Mouse (Mus musculus): Measurements from ENCODE around the gene Trim58. TPM values are rescaled to one million over a fixed set of nuclear protein-coding genes. Genes with fewer than 3 reads are reported as not detected.

Gene Trim58
- polyA plus RNA-seq, 1 experiment from 2014 or later, result not detected

DNA sequence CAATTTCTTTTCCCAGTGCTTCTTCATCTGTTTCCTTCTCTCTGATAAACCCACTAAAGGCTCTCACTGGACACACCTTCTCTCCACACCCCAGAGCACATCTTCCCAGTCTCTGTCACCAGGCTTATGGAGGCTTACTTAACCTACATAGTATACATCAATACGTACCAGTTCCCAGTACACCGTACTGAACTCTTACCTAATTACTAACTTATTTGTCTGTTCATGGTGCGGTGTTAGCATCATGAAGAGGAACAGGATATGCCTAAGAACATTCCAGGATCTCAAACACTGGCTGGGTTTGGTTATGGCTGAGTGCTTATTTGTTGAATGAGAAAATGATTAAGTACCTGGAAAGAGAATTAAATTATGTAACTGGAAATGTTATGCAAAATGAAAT lies 14.9 kb downstream of the Trim58 start:
- Histone ChIP-seq H3K4me1 (ENCODE audit: control insufficient read depth in 2 of 2, insufficient read depth in 2 of 2, low read length in 2 of 2) (no peaks in the 10 kb centered on the region), H3K9ac (ENCODE audit: low read length) (no peak overlapping the region), H3K4me2 (ENCODE audit: low read length) (no peak overlapping the region), H3K27me3 (ENCODE audit: control insufficient read depth, insufficient read depth, low read length) (no peaks in the 10 kb centered on the region), H3K4me3 (ENCODE audit: control insufficient read depth in 1 of 2, insufficient read depth in 1 of 2, low read depth in 1 of 2, low read length in 2 of 2) (no peak overlapping the region), H3K36me3 (ENCODE audit: control insufficient read depth, insufficient read depth, low read length) (no peaks in the 10 kb centered on the region), H3K9me3 (ENCODE audit: control insufficient read depth, low read length) (no peaks in the 10 kb centered on the region), H3K27ac (replicated peaks in 1 of 2; ENCODE audit: control insufficient read depth in 1 of 2, insufficient read depth in 1 of 2, low read depth in 2 of 2, low read length in 2 of 2) (no peak overlapping the region)
- WGBS, result 87% methylated on average over 3 of the region's 3 CpGs
- no peak for ATAC-seq (ENCODE audit: insufficient number of reproducible peaks, insufficient read depth, low FRiP score, low read depth)

DNA sequence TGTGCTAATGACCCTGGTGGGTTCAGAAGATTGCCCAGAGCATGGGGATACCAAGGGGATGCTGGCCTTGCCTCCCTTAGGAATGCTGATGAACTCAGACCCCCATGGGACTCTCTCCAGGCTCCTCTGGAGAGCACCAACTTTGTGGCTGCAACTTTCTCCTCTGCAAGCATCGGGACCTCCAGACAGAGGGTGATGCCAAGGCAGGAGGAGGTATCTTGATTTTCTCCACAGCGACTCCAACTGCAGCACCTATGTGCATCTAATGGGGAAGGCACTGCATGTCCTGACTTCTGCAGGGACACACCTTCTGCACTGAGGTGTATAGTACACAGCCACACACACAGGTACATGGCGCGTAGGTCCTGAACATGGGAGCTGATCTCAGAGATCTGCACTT lies 18.3 kb downstream of the Trim58 start, which contains the start of gene Olfr322:
Gene Olfr322 (plus strand): TSS at position 187 of the 400 bp plus-strand sequence.
- H3K4me2 ChIP-seq (ENCODE audit: low read length), result no peak within 1 kb of the TSS
- no peak within 1 kb of the TSS for H3K9ac ChIP-seq (ENCODE audit: low read length)
- 82% methylated on average over 4 of the region's 4 CpGs for WGBS
- H3K27ac ChIP-seq (replicated peaks in 1 of 2; ENCODE audit: control insufficient read depth in 1 of 2, insufficient read depth in 1 of 2, low read depth in 2 of 2, low read length in 2 of 2), result no peak within 1 kb of the TSS
- no peaks in the 10 kb centered on the region for H3K36me3 ChIP-seq (ENCODE audit: control insufficient read depth, insufficient read depth, low read length)
- ATAC-seq (ENCODE audit: insufficient number of reproducible peaks, insufficient read depth, low FRiP score, low read depth), result no peak
- no peaks in the 10 kb centered on the region for H3K27me3 ChIP-seq (ENCODE audit: control insufficient read depth, insufficient read depth, low read length)
- H3K4me1 ChIP-seq (ENCODE audit: control insufficient read depth in 2 of 2, insufficient read depth in 2 of 2, low read length in 2 of 2), result no peaks in the 10 kb centered on the region
- H3K4me3 ChIP-seq (ENCODE audit: control insufficient read depth in 1 of 2, insufficient read depth in 1 of 2, low read depth in 1 of 2, low read length in 2 of 2), result no peak within 1 kb of the TSS
- no peaks in the 10 kb centered on the region for H3K9me3 ChIP-seq (ENCODE audit: control insufficient read depth, low read length)

DNA sequence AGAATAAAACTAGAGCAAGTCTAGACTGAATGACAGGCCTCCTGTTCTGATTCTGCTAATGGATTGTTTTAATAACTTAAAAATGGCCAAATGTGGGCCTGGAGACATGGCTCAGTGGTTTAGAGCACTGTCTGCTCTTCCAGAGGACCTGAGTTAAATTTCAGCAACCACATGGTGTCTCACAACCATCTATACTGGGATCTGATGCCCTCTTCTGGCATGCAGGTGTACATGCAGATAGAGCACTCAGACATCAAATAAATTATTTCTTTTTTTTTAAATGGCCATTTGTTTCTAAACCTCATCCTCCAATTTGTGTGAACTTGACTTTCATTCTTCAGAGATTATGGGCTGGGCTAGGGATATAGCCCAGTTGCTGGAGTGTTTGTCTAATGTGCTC lies 29.0 kb downstream of the Trim58 start:
- no peak overlapping the region for H3K4me2 ChIP-seq (ENCODE audit: low read length)
- no peak overlapping the region for H3K27ac ChIP-seq (replicated peaks in 1 of 2; ENCODE audit: control insufficient read depth in 1 of 2, insufficient read depth in 1 of 2, low read depth in 2 of 2, low read length in 2 of 2)
- H3K9me3 ChIP-seq (ENCODE audit: control insufficient read depth, low read length), result no peaks in the 10 kb centered on the region
- no peak for ATAC-seq (ENCODE audit: insufficient number of reproducible peaks, insufficient read depth, low FRiP score, low read depth)
- no peak overlapping the region for H3K4me3 ChIP-seq (ENCODE audit: control insufficient read depth in 1 of 2, insufficient read depth in 1 of 2, low read depth in 1 of 2, low read length in 2 of 2)
- no peaks in the 10 kb centered on the region for H3K36me3 ChIP-seq (ENCODE audit: control insufficient read depth, insufficient read depth, low read length)
- no peaks in the 10 kb centered on the region for H3K4me1 ChIP-seq (ENCODE audit: control insufficient read depth in 2 of 2, insufficient read depth in 2 of 2, low read length in 2 of 2)
- no peak overlapping the region for H3K9ac ChIP-seq (ENCODE audit: low read length)
- H3K27me3 ChIP-seq (ENCODE audit: control insufficient read depth, insufficient read depth, low read length), result no peaks in the 10 kb centered on the region

DNA sequence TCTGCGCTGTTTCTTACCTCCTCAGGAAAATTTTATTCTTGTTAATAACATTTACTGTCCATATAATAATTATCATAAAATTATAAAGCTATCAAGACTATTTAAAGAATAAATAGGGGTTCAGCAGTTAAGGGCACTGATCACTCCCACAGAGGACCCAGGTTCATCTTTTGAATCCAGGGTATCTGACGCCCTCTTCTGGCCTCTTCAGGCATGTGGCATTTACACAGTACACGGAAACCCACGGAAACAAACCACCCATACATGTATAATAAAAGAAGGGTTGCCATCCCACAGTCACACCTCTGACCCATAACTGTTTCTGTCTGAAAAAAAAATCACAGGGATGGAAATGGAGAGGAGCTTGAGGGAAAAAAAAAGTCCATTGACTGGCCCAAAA lies 31.6 kb downstream of the Trim58 start:
- no peak overlapping the region for H3K4me2 ChIP-seq (ENCODE audit: low read length)
- 54% methylated on average over 4 of the region's 4 CpGs for WGBS

DNA sequence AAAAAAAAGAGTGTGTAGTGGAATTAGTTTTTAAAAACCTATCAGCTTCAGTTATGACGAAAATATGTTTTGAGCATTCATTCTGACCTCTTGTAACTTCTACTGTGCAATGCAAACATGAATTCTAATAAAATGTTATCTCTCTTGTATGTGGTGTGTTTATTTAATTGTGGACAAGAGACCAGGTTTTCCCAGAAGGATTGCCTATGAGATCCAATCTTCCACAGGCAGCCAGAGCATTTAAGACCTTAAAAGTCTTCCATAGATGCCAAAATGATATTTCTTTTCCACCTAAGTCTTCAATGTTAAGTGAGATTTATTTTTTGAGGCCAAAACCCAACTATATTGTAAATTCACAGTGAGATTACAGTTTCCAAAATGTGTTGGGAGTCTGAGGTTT lies 40.5 kb downstream of the Trim58 start, which contains the start of gene Olfr320:
Gene Olfr320 (plus strand): TSS at position 301 of the 400 bp plus-strand sequence.
- Histone ChIP-seq H3K27me3 (ENCODE audit: control insufficient read depth, insufficient read depth, low read length) (no peaks in the 10 kb centered on the region), H3K4me3 (ENCODE audit: control insufficient read depth in 1 of 2, insufficient read depth in 1 of 2, low read depth in 1 of 2, low read length in 2 of 2) (no peak within 1 kb of the TSS), H3K4me1 (ENCODE audit: control insufficient read depth in 2 of 2, insufficient read depth in 2 of 2, low read length in 2 of 2) (no peaks in the 10 kb centered on the region), H3K36me3 (ENCODE audit: control insufficient read depth, insufficient read depth, low read length) (no peaks in the 10 kb centered on the region), H3K9me3 (ENCODE audit: control insufficient read depth, low read length) (no peaks in the 10 kb centered on the region), H3K4me2 (ENCODE audit: low read length) (no peak within 1 kb of the TSS), H3K9ac (ENCODE audit: low read length) (no peak within 1 kb of the TSS), H3K27ac (replicated peaks in 1 of 2; ENCODE audit: control insufficient read depth in 1 of 2, insufficient read depth in 1 of 2, low read depth in 2 of 2, low read length in 2 of 2) (no peak within 1 kb of the TSS)
- WGBS, result 67% methylated on average over 1 of the region's 1 CpGs
- ATAC-seq (ENCODE audit: insufficient number of reproducible peaks, insufficient read depth, low FRiP score, low read depth), result no peak

More for the DNA sequence above, 31.6 kb downstream of the Trim58 start:
- H3K4me1 ChIP-seq (ENCODE audit: control insufficient read depth in 2 of 2, insufficient read depth in 2 of 2, low read length in 2 of 2), result no peaks in the 10 kb centered on the region
- no peak for ATAC-seq (ENCODE audit: insufficient number of reproducible peaks, insufficient read depth, low FRiP score, low read depth)
- no peaks in the 10 kb centered on the region for H3K36me3 ChIP-seq (ENCODE audit: control insufficient read depth, insufficient read depth, low read length)
- no peak overlapping the region for H3K4me3 ChIP-seq (ENCODE audit: control insufficient read depth in 1 of 2, insufficient read depth in 1 of 2, low read depth in 1 of 2, low read length in 2 of 2)
- H3K9me3 ChIP-seq (ENCODE audit: control insufficient read depth, low read length), result no peaks in the 10 kb centered on the region
- no peak overlapping the region for H3K9ac ChIP-seq (ENCODE audit: low read length)
- H3K27ac ChIP-seq (replicated peaks in 1 of 2; ENCODE audit: control insufficient read depth in 1 of 2, insufficient read depth in 1 of 2, low read depth in 2 of 2, low read length in 2 of 2), result no peak overlapping the region
- no peaks in the 10 kb centered on the region for H3K27me3 ChIP-seq (ENCODE audit: control insufficient read depth, insufficient read depth, low read length)

DNA sequence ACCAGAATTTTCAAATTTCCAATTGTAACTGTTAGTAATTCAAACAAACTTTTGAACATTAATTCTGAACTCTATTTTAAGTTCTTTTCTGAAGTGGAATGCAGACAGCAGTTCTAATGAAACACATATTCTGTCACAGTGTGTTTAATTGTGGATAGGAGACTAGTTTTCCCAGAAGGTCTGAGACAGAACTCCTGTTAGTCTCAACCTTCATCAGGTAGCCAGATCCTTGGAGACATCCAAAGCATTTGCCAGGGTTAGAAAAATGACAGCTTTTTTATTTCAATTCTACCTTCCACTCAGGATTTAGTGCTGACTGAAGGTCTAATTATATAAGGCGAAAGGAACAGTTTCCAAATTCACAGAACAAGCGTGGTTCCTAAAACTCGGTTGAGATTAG lies 58.6 kb downstream of the Trim58 start, which contains the start of gene Olfr319:
Gene Olfr319 (plus strand): TSS at position 301 of the 400 bp plus-strand sequence.
- Histone ChIP-seq H3K4me2 (ENCODE audit: low read length) (no peak within 1 kb of the TSS), H3K27ac (replicated peaks in 1 of 2; ENCODE audit: control insufficient read depth in 1 of 2, insufficient read depth in 1 of 2, low read depth in 2 of 2, low read length in 2 of 2) (no peak within 1 kb of the TSS), H3K27me3 (ENCODE audit: control insufficient read depth, insufficient read depth, low read length) (no peaks in the 10 kb centered on the region), H3K4me1 (ENCODE audit: control insufficient read depth in 2 of 2, insufficient read depth in 2 of 2, low read length in 2 of 2) (no peaks in the 10 kb centered on the region), H3K36me3 (ENCODE audit: control insufficient read depth, insufficient read depth, low read length) (no peaks in the 10 kb centered on the region), H3K4me3 (ENCODE audit: control insufficient read depth in 1 of 2, insufficient read depth in 1 of 2, low read depth in 1 of 2, low read length in 2 of 2) (no peak within 1 kb of the TSS), H3K9me3 (ENCODE audit: control insufficient read depth, low read length) (0 out of 2 replicates have a peak, but pooled peaks cover 8% of the 10 kb centered on the region), H3K9ac (ENCODE audit: low read length) (no peak within 1 kb of the TSS)
- no peak for ATAC-seq (ENCODE audit: insufficient number of reproducible peaks, insufficient read depth, low FRiP score, low read depth)
- 72% methylated on average over 3 of the region's 3 CpGs for WGBS

Other genes with a start within 250 kb of the Trim58 start
- gene 1810065E05Rik, start 219.4 kb upstream of the Trim58 start, polyA plus RNA-seq (2014; fragmentation: Nextera tagmentation; extraction: Ambion mirVana), result not detected in 2 replicates
- not detected in 2 replicates for gene Gm12253, start 207.9 kb upstream of the Trim58 start, polyA plus RNA-seq (2014; fragmentation: Nextera tagmentation; extraction: Ambion mirVana)
- gene Lypd9, start 187.5 kb upstream of the Trim58 start, polyA plus RNA-seq (2014; fragmentation: Nextera tagmentation; extraction: Ambion mirVana), result not detected in 2 replicates
- gene Olfr30, start 178.2 kb upstream of the Trim58 start, polyA plus RNA-seq (2014; fragmentation: Nextera tagmentation; extraction: Ambion mirVana), result not detected in 2 replicates
- gene Olfr332, start 147.9 kb upstream of the Trim58 start, polyA plus RNA-seq (2014; fragmentation: Nextera tagmentation; extraction: Ambion mirVana), result not detected in 2 replicates
- gene Olfr331, start 137.9 kb upstream of the Trim58 start, polyA plus RNA-seq (2014; fragmentation: Nextera tagmentation; extraction: Ambion mirVana), result not detected in 2 replicates
- gene Olfr330, start 105.6 kb upstream of the Trim58 start, polyA plus RNA-seq (2014; fragmentation: Nextera tagmentation; extraction: Ambion mirVana), result not detected in 2 replicates
- gene Olfr329-ps, start 94.0 kb upstream of the Trim58 start, polyA plus RNA-seq (2014; fragmentation: Nextera tagmentation; extraction: Ambion mirVana), result not detected in 2 replicates
- not detected in 2 replicates for gene Olfr328, start 84.8 kb upstream of the Trim58 start, polyA plus RNA-seq (2014; fragmentation: Nextera tagmentation; extraction: Ambion mirVana)
- not detected in 2 replicates for gene Olfr224, start 69.9 kb upstream of the Trim58 start, polyA plus RNA-seq (2014; fragmentation: Nextera tagmentation; extraction: Ambion mirVana)
- not detected in 2 replicates for gene Olfr325, start 62.7 kb upstream of the Trim58 start, polyA plus RNA-seq (2014; fragmentation: Nextera tagmentation; extraction: Ambion mirVana)
- not detected in 2 replicates for gene Olfr324, start 45.4 kb upstream of the Trim58 start, polyA plus RNA-seq (2014; fragmentation: Nextera tagmentation; extraction: Ambion mirVana)
- gene 2210407C18Rik, start 24.4 kb upstream of the Trim58 start, polyA plus RNA-seq (2014; fragmentation: Nextera tagmentation; extraction: Ambion mirVana), result not detected in 2 replicates
- gene Olfr323, start 10.0 kb upstream of the Trim58 start, polyA plus RNA-seq (2014; fragmentation: Nextera tagmentation; extraction: Ambion mirVana), result not detected in 2 replicates
- not detected in 2 replicates for gene Olfr322, start 18.3 kb downstream of the Trim58 start, polyA plus RNA-seq (2014; fragmentation: Nextera tagmentation; extraction: Ambion mirVana)
- gene Olfr320, start 40.6 kb downstream of the Trim58 start, polyA plus RNA-seq (2014; fragmentation: Nextera tagmentation; extraction: Ambion mirVana), result not detected in 2 replicates
- gene Olfr319, start 58.7 kb downstream of the Trim58 start, polyA plus RNA-seq (2014; fragmentation: Nextera tagmentation; extraction: Ambion mirVana), result not detected in 2 replicates
- gene Olfr318, start 83.5 kb downstream of the Trim58 start, polyA plus RNA-seq (2014; fragmentation: Nextera tagmentation; extraction: Ambion mirVana), result not detected in 2 replicates
- not detected in 2 replicates for gene Olfr317, start 98.7 kb downstream of the Trim58 start, polyA plus RNA-seq (2014; fragmentation: Nextera tagmentation; extraction: Ambion mirVana)
- gene Olfr316, start 112.3 kb downstream of the Trim58 start, polyA plus RNA-seq (2014; fragmentation: Nextera tagmentation; extraction: Ambion mirVana), result not detected in 2 replicates
- gene Olfr315, start 132.7 kb downstream of the Trim58 start, polyA plus RNA-seq (2014; fragmentation: Nextera tagmentation; extraction: Ambion mirVana), result not detected in 2 replicates
- gene Olfr314, start 142.5 kb downstream of the Trim58 start, polyA plus RNA-seq (2014; fragmentation: Nextera tagmentation; extraction: Ambion mirVana), result 0.07 TPM in 1 of 2 replicates, not detected in the other
- gene Fam183b, start 161.5 kb downstream of the Trim58 start, polyA plus RNA-seq (2014; fragmentation: Nextera tagmentation; extraction: Ambion mirVana), result 0.39 and 0.53 TPM in 2 replicates
- 0.08 and 0.19 TPM in 2 replicates for gene Olfr313, start 174.5 kb downstream of the Trim58 start, polyA plus RNA-seq (2014; fragmentation: Nextera tagmentation; extraction: Ambion mirVana)
- 0.20 and 0.27 TPM in 2 replicates for gene Olfr312, start 188.8 kb downstream of the Trim58 start, polyA plus RNA-seq (2014; fragmentation: Nextera tagmentation; extraction: Ambion mirVana)
- gene Olfr311, start 198.8 kb downstream of the Trim58 start, polyA plus RNA-seq (2014; fragmentation: Nextera tagmentation; extraction: Ambion mirVana), result 0.27 and 0.45 TPM in 2 replicates
- gene Gm12258, start 206.7 kb downstream of the Trim58 start, polyA plus RNA-seq (2014; fragmentation: Nextera tagmentation; extraction: Ambion mirVana), result 4.6 and 5.5 TPM in 2 replicates
- 4.0 and 4.8 TPM in 2 replicates for gene 2810021J22Rik, start 226.8 kb downstream of the Trim58 start, polyA plus RNA-seq (2014; fragmentation: Nextera tagmentation; extraction: Ambion mirVana)

Measured in heart, embryonic 14.5 days (tissue).